Mouse (Mus musculus) liver, embryonic 16.5 days (tissue): ENCODE measurements around the gene 4933415A04Rik. TPM values are rescaled to one million over a fixed set of nuclear protein-coding genes. Genes with fewer than 3 reads are reported as not detected.
A peak's percentile ranks its signal among the peaks of the same experiment; 100 is the strongest.

Experiments used
- ATAC-seq: fragments of 200-750 bp; cut with Nextera tagmentation; 2 replicates; pipeline ENCODE4 v1.8.0; 2017; ENCODE audit warnings: low read depth, mild to moderate bottlenecking, moderate number of reproducible peaks, moderate library complexity
- H3K27ac ChIP-seq: fragments of 300-500 bp; sonication (generic); 2 replicates; pipeline ENCODE4 v1.5.1; 2014; ENCODE audit warnings: mild to moderate bottlenecking, low read length
- H3K27me3 ChIP-seq: fragments of 300-500 bp; sonication (generic); 2 replicates; pipeline ENCODE4 v1.6.1; 2014; ENCODE audit warnings: low read depth, low read length, mixed read lengths; ENCODE audit not compliant: control insufficient read depth, insufficient read depth
- H3K36me3 ChIP-seq: fragments of 300-500 bp; sonication (generic); 2 replicates; pipeline ENCODE4 v1.6.1; 2014; ENCODE audit warnings: mild to moderate bottlenecking; ENCODE audit not compliant: control insufficient read depth, insufficient read depth
- H3K4me1 ChIP-seq: fragments of 300-500 bp; sonication (generic); 2 replicates; pipeline ENCODE4 v1.6.1; 2014; ENCODE audit warnings: low read depth, low read length, mixed read lengths; ENCODE audit not compliant: control insufficient read depth
- H3K4me2 ChIP-seq: fragments of 300-500 bp; sonication (generic); 2 replicates; pipeline ENCODE4 v1.6.1; 2014; ENCODE audit warnings: low read depth, low read length, mixed read lengths
- H3K4me3 ChIP-seq: fragments of 300-500 bp; sonication (generic); 2 replicates; pipeline ENCODE4 v1.5.1; 2014; ENCODE audit warnings: low read depth, mild to moderate bottlenecking, low read length
- H3K9ac ChIP-seq: fragments of 300-500 bp; sonication (generic); 2 replicates; pipeline ENCODE4 v1.6.1; 2014; ENCODE audit warnings: low read depth, low read length
- H3K9me3 ChIP-seq: fragments of 300-500 bp; sonication (generic); replicated peaks from 2 replicates; pipeline ENCODE4 v1.6.1; 2016; ENCODE audit warnings: low read length; ENCODE audit not compliant: control insufficient read depth
- WGBS: fragments of 180-500 bp; shearing (Covaris S2); extraction: QIAGEN DNeasy Blood & Tissue Kit; methylation state at CpG from one replicate; pipeline ENCODE4 v1.1.7; 2014; ENCODE audit not compliant: insufficient replicate concordance; 5-methylcytosine and 5-hydroxymethylcytosine counted together
- polyA plus RNA-seq: library from polyadenylated mRNA; unstranded; fragments of >200 nt; fragmentation: Nextera tagmentation; extraction: Ambion mirVana; gene quantifications from 2 replicates; pipeline ENCODE4 v1.2.1, GENCODE M21; 2015

Gene 4933415A04Rik
- 0.43 and 0.71 TPM in 2 replicates for polyA plus RNA-seq

DNA sequence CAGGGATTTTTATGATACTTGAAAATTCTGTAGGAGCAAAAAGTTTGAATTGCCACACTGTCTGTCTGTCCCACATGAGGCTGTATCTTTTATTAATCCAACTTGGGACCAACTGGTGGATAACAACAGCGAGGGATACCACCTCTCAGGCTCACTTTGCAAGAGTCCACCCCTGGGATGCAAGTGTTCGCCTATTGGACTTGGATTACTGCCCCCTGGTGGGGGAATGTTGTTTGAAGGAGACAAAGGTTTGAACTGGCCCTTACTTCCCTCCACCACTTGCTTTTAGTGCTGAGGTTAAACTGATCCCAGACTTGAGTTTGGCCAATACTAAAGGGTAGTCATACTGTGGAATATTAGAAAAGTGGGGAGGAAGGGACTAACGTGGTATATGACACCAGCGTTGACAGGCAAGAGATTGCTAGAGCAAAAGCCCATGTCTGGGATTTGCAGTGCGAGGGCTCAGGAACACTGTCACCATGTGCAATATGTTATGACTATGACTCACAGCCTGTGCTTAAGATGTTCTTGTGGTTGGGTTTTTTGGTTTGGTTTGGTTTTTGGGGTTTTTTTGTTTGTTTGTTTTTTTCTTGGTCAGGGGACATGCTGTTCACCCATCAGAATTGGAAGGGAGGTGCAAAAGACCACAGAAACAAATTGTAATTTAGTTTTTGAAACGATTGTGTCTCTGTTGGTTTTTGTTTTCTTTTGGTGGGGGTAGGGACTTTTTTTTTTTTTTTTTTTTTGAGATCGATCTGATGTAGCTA lies at the start of gene 4933415A04Rik:
Gene 4933415A04Rik (plus strand): TSS at position 717 of the 767 bp plus-strand sequence.
- 55% methylated on average over 7 of the region's 7 CpGs for WGBS
- Histone ChIP-seq H3K36me3 (no peaks in the 10 kb centered on the region), H3K9ac (no peak within 1 kb of the TSS), H3K4me2 (no peak within 1 kb of the TSS), H3K4me3 (no peak within 1 kb of the TSS), H3K4me1 (no peaks in the 10 kb centered on the region), H3K9me3 (no peaks in the 10 kb centered on the region), H3K27ac (no peak within 1 kb of the TSS), H3K27me3 (no peaks in the 10 kb centered on the region)
- no peak for ATAC-seq

GRCm38 (mm10) chr11:43537074-43537473 lies 49.8 kb upstream of the 4933415A04Rik start:
- no peak overlapping the region for H3K27ac ChIP-seq
- no peak for ATAC-seq
- H3K9ac ChIP-seq, result no peak overlapping the region

GRCm38 (mm10) chr11:43539863-43540262 lies 47.0 kb upstream of the 4933415A04Rik start:
- no peaks in the 10 kb centered on the region for H3K36me3 ChIP-seq
- H3K4me3 ChIP-seq, result no peak overlapping the region
- H3K27ac ChIP-seq, result no peak overlapping the region
- H3K9me3 ChIP-seq, result no peaks in the 10 kb centered on the region
- no peaks in the 10 kb centered on the region for H3K27me3 ChIP-seq
- ATAC-seq, result no peak
- H3K4me1 ChIP-seq, result peaks cover 5% of the 10 kb centered on the region; the same call in 1 of the 2 replicates
- WGBS, result 44% methylated on average over 6 of the region's 6 CpGs
- no peak overlapping the region for H3K4me2 ChIP-seq
- H3K9ac ChIP-seq, result no peak overlapping the region

More at GRCm38 (mm10) chr11:43537074-43537473, 49.8 kb upstream of the 4933415A04Rik start:
- no peak overlapping the region for H3K4me3 ChIP-seq
- WGBS, result 58% methylated on average over 6 of the region's 6 CpGs
- H3K4me1 ChIP-seq, result no peaks in the 10 kb centered on the region
- H3K27me3 ChIP-seq, result no peaks in the 10 kb centered on the region
- no peak overlapping the region for H3K4me2 ChIP-seq
- H3K9me3 ChIP-seq, result no peaks in the 10 kb centered on the region
- H3K36me3 ChIP-seq, result no peaks in the 10 kb centered on the region

DNA sequence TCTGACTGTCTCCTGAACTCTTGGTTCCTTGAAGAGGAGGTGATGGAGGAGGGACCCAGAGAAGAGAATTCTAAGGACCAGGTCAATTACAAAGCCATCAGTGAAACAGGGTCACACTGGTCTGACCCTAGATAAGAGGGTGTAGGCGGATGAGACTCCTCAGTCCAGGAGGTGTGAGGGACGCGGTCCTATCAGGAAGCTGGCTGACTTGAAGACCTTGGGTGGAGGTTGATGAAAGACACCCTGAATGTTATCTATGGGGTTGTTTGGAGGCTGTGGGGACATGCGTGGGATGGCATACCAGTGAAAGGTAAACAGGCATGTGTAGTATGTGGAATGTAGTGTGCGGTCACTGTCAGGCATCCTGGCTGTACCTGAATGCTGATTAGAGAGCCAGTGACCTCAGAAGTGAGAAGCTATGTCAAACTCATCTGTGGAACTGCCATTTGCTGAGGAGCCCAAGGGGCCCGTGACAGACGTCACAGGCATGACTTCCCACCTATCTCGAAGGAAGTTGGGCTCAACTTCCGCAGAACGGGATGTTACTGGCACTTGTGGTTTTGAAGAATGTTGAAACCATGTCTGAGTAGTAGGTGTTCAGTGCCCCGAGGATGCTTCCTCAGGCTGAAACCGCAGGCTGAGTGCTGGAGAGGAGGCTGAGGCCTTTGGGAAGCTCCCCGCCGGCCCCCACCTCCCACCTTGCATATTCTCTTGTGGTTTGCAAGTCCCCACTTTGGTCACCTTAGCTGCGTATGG lies 43.0 kb upstream of the 4933415A04Rik start:
- Histone ChIP-seq H3K27ac (no peak overlapping the region), H3K27me3 (no peaks in the 10 kb centered on the region), H3K4me3 (no peak overlapping the region), H3K4me2 (no peak overlapping the region), H3K36me3 (no peaks in the 10 kb centered on the region), H3K4me1 (peaks cover 10% of the 10 kb centered on the region), H3K9me3 (no peaks in the 10 kb centered on the region), H3K9ac (no peak overlapping the region)
- 20% methylated on average over 15 of the region's 15 CpGs for WGBS
- ATAC-seq, result peak; percentile 50

DNA sequence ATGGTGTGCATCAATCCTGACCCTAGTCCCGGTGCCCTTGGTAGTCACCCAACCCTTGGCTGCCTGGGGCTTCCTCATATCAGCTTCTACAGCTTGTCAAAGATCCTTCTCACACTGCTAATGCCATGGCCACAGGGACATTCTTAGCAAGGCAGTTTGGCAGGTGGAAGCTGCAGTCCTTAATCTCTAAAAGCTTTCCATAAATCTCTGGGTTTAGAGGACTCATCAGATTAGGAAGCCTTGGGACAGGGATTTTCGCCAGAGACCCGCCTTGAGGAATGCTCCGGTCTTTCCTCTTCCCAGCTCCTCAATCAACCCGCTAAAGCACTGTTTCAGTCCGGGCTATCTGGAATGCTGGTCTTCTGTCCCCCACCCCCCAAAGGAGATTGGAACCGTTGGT lies 42.0 kb upstream of the 4933415A04Rik start:
- H3K27ac ChIP-seq, result no peak overlapping the region
- H3K9ac ChIP-seq, result no peak overlapping the region
- no peaks in the 10 kb centered on the region for H3K9me3 ChIP-seq
- peaks cover 13% of the 10 kb centered on the region for H3K4me1 ChIP-seq
- H3K4me2 ChIP-seq, result no peak overlapping the region
- ATAC-seq, result no peak
- no peak overlapping the region for H3K4me3 ChIP-seq
- 60% methylated on average over 7 of the region's 7 CpGs for WGBS
- H3K36me3 ChIP-seq, result no peaks in the 10 kb centered on the region
- H3K27me3 ChIP-seq, result no peaks in the 10 kb centered on the region

GRCm38 (mm10) chr11:43545873-43546475 lies 40.9 kb upstream of the 4933415A04Rik start:
- ATAC-seq, result no peak
- WGBS, result 59% methylated on average over 16 of the region's 16 CpGs
- peaks cover 18% of the 10 kb centered on the region for H3K4me1 ChIP-seq
- H3K4me2 ChIP-seq, result no peak overlapping the region
- H3K9ac ChIP-seq, result no peak overlapping the region
- no peak overlapping the region for H3K27ac ChIP-seq
- no peak overlapping the region for H3K4me3 ChIP-seq
- H3K9me3 ChIP-seq, result no peaks in the 10 kb centered on the region
- H3K36me3 ChIP-seq, result no peaks in the 10 kb centered on the region
- H3K27me3 ChIP-seq, result no peaks in the 10 kb centered on the region

DNA sequence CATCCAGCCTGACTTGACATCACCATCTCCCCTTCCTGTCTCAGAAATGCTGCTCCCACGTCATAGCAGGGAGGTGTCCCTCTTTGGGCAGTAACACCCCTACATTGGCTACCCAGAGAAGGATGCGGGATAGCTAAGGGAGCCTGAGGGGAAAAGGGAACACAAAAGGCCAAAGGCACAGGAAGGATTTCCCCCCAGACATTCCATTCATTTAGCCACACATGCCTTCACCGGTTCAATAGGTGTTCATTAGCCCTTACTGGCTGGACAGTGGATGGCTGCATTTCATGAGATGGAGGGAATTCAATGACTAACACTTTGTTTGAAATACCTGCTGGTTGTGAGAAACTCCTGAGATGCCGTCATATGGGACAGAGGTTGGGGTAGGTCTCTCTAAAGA lies 40.2 kb upstream of the 4933415A04Rik start:
- no peak overlapping the region for H3K4me2 ChIP-seq
- H3K27me3 ChIP-seq, result no peaks in the 10 kb centered on the region
- H3K4me1 ChIP-seq, result peaks cover 18% of the 10 kb centered on the region
- no peak for ATAC-seq
- H3K27ac ChIP-seq, result no peak overlapping the region
- no peak overlapping the region for H3K9ac ChIP-seq
- WGBS, result 68% methylated on average over 4 of the region's 4 CpGs
- no peaks in the 10 kb centered on the region for H3K9me3 ChIP-seq
- H3K4me3 ChIP-seq, result no peak overlapping the region
- H3K36me3 ChIP-seq, result no peaks in the 10 kb centered on the region

DNA sequence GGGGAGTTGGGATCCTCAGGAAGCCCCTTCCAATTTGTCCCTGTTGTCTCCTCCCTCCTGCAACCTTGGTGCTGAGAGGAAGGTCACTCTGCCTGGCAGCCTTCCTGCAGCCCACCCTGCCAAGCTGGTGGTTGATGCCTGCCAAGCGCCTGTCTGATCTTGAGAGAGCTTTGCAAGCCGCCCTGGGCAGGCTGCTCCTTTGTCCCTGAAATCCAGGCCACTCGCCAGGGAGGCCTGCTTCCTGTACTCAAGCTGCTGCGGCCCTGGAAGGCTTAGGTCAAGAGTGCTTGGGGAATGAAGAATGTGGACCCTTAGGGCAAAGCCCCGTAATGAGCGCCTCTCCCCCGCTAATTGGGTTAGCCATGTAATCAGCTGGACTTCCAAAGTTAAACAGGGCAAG lies 38.7 kb upstream of the 4933415A04Rik start:
- 66% methylated on average over 7 of the region's 7 CpGs for WGBS
- Histone ChIP-seq H3K4me3 (no peak overlapping the region), H3K27me3 (no peaks in the 10 kb centered on the region), H3K27ac (peak overlapping the region; percentile 61), H3K4me2 (no peak overlapping the region), H3K4me1 (peaks cover 16% of the 10 kb centered on the region), H3K9me3 (no peaks in the 10 kb centered on the region), H3K9ac (no peak overlapping the region), H3K36me3 (no peaks in the 10 kb centered on the region)
- ATAC-seq, result 0 out of 2 replicates have a peak, but pooled peaks have one; percentile 5
